Mouse (Mus musculus): ENCODE results near the gene Sfswap. TPM values are rescaled to one million over a fixed set of nuclear protein-coding genes. Genes with fewer than 3 reads are reported as not detected.
"Not testable (repeated sequence)": the region's sequence is repeated elsewhere in the genome, so short reads cannot be mapped to it uniquely, and the experiment has no call there.

Sfswap gene
- total RNA-seq, 4 experiments from 2014 or later = 46.9 to 101 (median 65.6) TPM

DNA sequence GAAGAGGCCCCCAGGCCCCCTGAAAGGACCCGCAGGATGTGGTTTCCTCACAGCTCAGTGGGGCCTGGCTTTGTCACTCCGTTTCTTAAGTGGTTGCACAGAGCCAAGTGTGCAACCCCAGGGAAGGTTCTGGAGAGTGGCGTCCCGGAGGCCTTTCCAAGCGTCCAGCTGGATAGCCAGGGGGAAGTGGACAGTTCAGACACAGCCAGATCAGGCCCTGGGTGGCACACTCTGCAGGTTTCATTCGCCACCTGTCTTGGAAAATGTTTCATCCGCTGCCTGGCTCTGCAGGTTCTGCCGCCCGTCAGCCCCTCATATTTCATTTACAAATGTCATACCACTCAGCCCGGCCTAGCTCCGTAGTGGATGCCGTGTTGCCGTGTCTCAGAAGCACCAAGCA, 85.5 kb downstream of the Sfswap start:
- no peak for DNase-seq

DNA sequence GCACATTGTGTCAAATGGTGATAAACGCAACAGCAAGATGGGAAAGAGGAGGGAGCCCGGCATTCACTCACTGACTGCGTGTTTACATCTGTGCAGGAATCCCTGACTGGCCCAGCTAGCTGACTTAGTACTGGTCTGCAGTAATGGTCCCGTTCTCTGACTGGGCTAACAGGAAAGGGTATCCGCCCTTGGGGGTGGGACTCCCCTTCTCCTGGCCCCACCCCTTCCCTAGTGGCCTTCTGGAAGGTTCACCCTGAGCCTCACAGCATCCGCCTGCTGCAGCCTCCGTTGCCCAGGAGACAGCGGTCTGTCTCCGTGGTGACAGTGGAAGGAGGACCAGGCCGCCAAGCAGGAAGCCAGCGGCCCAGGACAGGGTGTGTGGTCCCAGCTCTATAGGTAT, 89.9 kb downstream of the Sfswap start:
- DNase-seq = no peak

DNA sequence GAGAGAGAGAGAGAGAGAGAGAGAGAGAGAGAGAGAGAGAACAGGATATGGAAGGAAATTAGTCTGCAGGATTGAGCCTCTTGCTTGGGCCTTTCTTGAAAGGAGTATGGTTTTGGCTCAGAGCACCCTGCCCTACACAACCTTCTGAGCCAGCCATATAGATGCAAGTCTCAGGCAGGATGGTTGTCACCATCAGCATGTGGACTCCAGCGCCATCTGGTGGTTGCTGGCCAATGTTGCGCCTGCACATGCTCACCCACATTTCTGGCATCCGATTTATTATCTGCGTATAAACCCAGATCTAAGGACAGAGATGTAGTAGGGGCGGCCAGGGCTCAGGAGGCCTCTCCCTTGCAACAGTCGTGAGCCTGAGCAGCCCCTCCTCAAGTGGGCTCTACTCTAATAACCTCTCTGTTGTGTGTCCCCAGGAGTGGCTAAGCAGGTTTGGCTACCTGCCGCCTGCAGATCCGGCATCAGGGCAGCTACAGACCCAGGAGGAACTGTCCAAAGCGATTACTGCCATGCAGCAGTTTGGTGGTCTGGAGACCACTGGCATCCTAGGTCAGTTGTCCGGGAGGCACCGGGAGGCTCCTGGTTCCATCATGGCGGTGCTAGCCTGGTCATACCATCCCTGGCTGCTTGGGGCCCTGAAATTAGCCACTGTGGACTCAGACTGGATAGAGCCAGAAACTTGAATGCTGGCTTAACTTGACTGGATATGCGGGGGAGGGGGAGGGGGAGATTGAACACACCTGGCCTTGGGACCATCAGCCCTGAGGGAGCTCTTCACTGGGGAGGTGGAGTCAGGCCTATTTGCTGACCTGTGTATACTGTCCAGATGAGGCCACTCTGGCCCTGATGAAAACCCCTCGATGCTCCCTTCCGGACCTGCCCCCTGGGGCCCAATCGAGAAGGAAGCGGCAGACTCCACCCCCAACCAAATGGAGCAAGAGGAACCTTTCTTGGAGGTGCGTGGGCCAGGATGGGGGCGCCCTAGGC, 93.4 kb downstream of the Sfswap start:
- peak; percentile 64 for DNase-seq

DNA sequence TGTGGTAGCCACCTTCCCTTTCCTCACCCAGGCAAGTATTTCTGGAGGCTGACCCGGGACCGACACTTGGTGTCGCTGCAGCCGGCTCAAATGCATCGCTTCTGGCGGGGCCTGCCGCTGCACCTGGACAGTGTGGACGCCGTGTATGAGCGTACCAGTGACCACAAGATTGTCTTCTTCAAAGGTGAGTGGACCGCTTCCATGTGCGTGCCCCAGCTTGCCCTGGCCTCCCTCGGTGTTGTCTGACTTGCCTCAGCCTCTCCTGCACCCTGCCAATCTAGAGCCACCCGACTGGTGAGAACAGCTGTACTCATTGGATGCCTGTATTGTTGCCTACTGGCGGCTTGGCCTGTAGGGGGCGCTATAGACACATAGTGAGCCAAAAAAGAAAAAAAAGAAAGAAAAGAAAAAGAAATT, 101.1 kb downstream of the Sfswap start:
- no peak for DNase-seq

DNA sequence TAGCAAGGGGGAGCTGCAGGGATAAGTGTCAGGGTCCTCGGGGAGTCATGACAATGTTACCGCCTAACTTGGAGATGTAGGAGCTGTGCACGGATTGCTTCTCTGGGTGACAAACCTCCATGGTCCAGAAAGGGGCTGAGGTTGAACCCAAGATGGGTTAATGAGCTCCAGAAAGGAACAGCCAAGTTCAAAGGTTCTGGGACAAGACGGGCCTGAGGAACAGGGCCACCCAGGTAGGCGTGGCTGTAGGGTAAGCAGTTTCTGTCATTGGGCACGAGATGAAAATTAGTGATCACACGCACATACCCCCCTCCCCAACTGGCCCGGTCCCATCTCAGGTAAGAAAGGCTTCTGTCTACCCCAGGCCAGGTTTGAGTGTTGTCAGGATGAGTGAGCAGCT, 106.5 kb downstream of the Sfswap start:
- no peak for DNase-seq

DNA sequence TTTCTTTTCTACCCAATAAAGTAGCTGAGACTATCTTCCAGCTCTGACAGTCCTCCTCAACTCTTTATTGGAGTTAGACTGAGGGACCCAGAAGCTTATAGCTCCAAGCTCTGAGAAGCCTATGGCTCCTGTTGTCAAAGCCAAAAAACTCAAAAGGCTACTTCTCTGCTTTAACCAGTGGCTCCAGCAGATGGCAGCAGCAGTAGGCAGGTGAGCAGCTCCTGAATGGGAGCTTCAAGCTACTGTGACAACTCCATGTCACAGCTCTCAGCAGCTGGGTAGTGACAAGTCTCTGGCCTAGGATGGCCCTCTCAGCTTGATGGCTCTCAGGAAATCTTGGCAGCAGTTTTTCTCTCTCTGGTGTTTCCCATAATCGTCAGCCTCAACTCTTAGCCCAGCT, 110.0 kb downstream of the Sfswap start:
- peak; percentile 38 for DNase-seq

DNA sequence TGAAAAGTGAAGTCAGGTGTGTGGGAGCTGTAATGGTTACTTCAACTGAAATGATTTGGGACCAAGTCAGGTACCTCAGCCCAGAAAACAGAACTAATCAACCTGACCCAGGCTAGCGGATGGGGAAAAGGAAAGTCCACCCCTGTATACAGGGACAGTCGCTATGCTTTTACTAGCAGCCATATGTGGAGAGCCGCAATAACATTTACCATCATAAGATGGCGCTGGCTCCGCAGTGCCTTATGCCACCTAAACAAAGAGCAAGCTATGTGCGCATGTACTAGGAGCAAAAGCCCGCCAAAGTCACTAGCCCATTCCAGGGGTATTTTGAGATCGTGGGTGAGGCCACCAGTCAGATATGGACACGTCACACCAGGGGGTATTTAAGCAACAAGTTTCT, 119.6 kb downstream of the Sfswap start:
- not testable (repeated sequence) for DNase-seq

Other genes starting within 250 kb of the Sfswap start
- 1 to 10 TPM in 3 of 4 experiments, under 1 TPM in 1; 0.70 to 1.7 (median 1.2) TPM for gene Mmp17, start 82.9 kb downstream of the Sfswap start, total RNA-seq (2022)
- gene Zfp11, start 168.9 kb downstream of the Sfswap start, total RNA-seq (2022) = 1 to 10 TPM; 3.4 to 5.2 (median 4.1) TPM
- not detected for gene Sept14, start 207.3 kb downstream of the Sfswap start, total RNA-seq (2022)
- gene Mrps17, start 214.3 kb downstream of the Sfswap start, total RNA-seq (2022) = 100 to 1,000 TPM in 1 of 4 experiments, 10 to 100 TPM in 3; 88.6 to 111 (median 90.3) TPM
- 100 to 1,000 TPM; 133 to 158 (median 149) TPM for gene Nipsnap2, start 223.8 kb downstream of the Sfswap start, total RNA-seq (2022)

All from adrenal gland, adult 8-10 months (tissue).